Mouse (Mus musculus): Measurements from ENCODE around the gene Siah1b. TPM values are rescaled to one million over a fixed set of nuclear protein-coding genes. Genes with fewer than 3 reads are reported as not detected.

Siah1b gene
- polyA plus RNA-seq, 1 experiment, result 5.6 TPM

DNA sequence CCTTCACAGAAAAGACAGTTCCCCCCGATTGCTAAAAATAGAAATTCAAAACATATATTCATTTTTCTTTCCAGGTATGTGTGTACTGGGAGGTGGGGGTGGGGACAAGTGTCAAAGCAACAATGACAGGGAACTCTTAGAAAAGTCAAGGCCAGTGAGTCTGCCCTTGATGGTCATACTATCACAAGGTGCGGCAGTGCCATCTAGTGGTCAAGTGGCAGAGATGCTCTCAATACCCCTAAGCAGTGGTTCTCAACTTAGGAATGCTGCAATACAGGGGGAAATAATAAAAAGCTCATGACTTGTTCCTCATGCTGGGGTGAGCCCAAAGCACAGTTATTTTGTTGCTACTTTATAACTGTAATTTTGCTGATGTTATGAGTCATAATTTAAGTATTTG lies 10.1 kb downstream of the Siah1b start:
- H3K4me3 ChIP-seq (ENCODE audit: extremely low read depth, insufficient read depth, insufficient read length), result no peak overlapping the region
- no peaks in the 10 kb centered on the region for H3K27me3 ChIP-seq (ENCODE audit: control insufficient read depth, insufficient read depth, low read length)
- H3K36me3 ChIP-seq (ENCODE audit: control insufficient read depth, insufficient read depth, low read length), result no peaks in the 10 kb centered on the region; the same call in 1 of the 2 replicates
- TF ChIP-seq POLR2A (IDR thresholded peaks at IDR 0.05; ENCODE audit: low read depth, low read length) (no peak), CTCF (IDR thresholded peaks at IDR 0.05; ENCODE audit: extremely low read depth, insufficient read depth, insufficient read length, insufficient replicate concordance) (peak; percentile 57; the same call in 1 of the 2 replicates)
- WGBS, result 22% methylated on average over 2 of the region's 2 CpGs
- H3K4me1 ChIP-seq (ENCODE audit: control insufficient read depth, insufficient read depth, insufficient read length), result no peaks in the 10 kb centered on the region
- peak; percentile 27 to 49 for DNase-seq (ENCODE audit: low read depth in 1 of 2, low spot score in 2 of 2)
- H3K27ac ChIP-seq (ENCODE audit: insufficient read depth, low read length), result no peak overlapping the region

DNA sequence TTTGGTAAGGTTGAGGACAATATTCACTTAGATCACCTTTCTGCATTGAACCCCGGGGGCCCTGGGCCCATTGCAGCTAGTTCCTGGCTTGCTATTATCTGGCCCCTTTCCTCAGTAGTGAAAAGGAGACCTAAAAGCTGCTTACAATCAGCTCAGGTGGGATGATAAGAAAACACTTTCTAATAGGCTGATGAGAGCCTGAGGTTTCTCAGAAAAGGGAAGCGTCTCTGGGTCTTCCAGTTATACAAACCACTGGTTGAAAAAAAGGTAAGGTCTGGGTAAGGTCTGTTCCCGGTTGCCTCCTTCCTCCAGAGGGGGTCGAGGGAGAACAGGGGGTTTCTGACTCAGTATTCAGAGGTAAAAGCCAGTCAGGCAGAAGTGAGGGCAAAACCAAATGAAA lies 17.2 kb downstream of the Siah1b start:
- H3K36me3 ChIP-seq (ENCODE audit: control insufficient read depth, insufficient read depth, low read length), result no peaks in the 10 kb centered on the region
- H3K4me1 ChIP-seq (ENCODE audit: control insufficient read depth, insufficient read depth, insufficient read length), result no peaks in the 10 kb centered on the region
- H3K4me3 ChIP-seq (ENCODE audit: extremely low read depth, insufficient read depth, insufficient read length), result no peak overlapping the region
- TF ChIP-seq POLR2A (IDR thresholded peaks at IDR 0.05; ENCODE audit: low read depth, low read length) (no peak), CTCF (IDR thresholded peaks at IDR 0.05; ENCODE audit: extremely low read depth, insufficient read depth, insufficient read length, insufficient replicate concordance) (no peak)
- DNase-seq (ENCODE audit: low read depth in 1 of 2, low spot score in 2 of 2), result no peak
- no peaks in the 10 kb centered on the region for H3K27me3 ChIP-seq (ENCODE audit: control insufficient read depth, insufficient read depth, low read length)
- H3K27ac ChIP-seq (ENCODE audit: insufficient read depth, low read length), result no peak overlapping the region
- 42% methylated on average over 4 of the region's 4 CpGs for WGBS

GRCm38 (mm10) chrX:164058523-164058922 lies 17.8 kb downstream of the Siah1b start:
- Histone ChIP-seq H3K4me3 (ENCODE audit: extremely low read depth, insufficient read depth, insufficient read length) (no peak overlapping the region), H3K27ac (ENCODE audit: insufficient read depth, low read length) (no peak overlapping the region), H3K36me3 (ENCODE audit: control insufficient read depth, insufficient read depth, low read length) (no peaks in the 10 kb centered on the region), H3K27me3 (ENCODE audit: control insufficient read depth, insufficient read depth, low read length) (no peaks in the 10 kb centered on the region), H3K4me1 (ENCODE audit: control insufficient read depth, insufficient read depth, insufficient read length) (no peaks in the 10 kb centered on the region)
- TF ChIP-seq CTCF (IDR thresholded peaks at IDR 0.05; ENCODE audit: extremely low read depth, insufficient read depth, insufficient read length, insufficient replicate concordance) (no peak), POLR2A (IDR thresholded peaks at IDR 0.05; ENCODE audit: low read depth, low read length) (no peak)
- no peak for DNase-seq (ENCODE audit: low read depth in 1 of 2, low spot score in 2 of 2)
- WGBS, result 84% methylated on average over 3 of the region's 3 CpGs

GRCm38 (mm10) chrX:164055726-164056125 lies 20.6 kb downstream of the Siah1b start:
- no peak for TF ChIP-seq CTCF (IDR thresholded peaks at IDR 0.05; ENCODE audit: extremely low read depth, insufficient read depth, insufficient read length, insufficient replicate concordance)
- TF ChIP-seq POLR2A (IDR thresholded peaks at IDR 0.05; ENCODE audit: low read depth, low read length), result no peak
- Histone ChIP-seq H3K4me1 (ENCODE audit: control insufficient read depth, insufficient read depth, insufficient read length) (no peaks in the 10 kb centered on the region), H3K36me3 (ENCODE audit: control insufficient read depth, insufficient read depth, low read length) (no peaks in the 10 kb centered on the region), H3K27ac (ENCODE audit: insufficient read depth, low read length) (no peak overlapping the region), H3K27me3 (ENCODE audit: control insufficient read depth, insufficient read depth, low read length) (no peaks in the 10 kb centered on the region), H3K4me3 (ENCODE audit: extremely low read depth, insufficient read depth, insufficient read length) (no peak overlapping the region)
- 71% methylated on average over 4 of the region's 4 CpGs for WGBS
- DNase-seq (ENCODE audit: low read depth in 1 of 2, low spot score in 2 of 2), result no peak

DNA sequence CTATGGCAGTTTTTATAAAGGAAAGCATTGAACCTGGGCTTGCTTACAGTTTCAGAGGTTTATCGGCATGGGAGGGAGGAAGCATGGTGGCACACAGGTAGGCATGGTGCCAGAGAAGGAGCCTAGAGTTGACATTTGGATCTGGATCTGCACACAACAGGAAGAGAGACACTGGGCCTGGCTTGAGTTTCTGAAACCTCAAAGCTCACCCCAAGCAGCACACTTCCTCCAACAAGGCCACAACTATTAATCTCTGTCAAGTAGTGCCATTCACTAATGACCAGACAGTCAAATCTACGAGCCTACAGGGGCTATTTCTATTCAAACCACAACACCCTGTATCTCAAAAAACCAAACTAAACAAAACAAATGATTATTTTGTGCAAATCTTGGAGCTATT lies 29.6 kb downstream of the Siah1b start:
- no peak for TF ChIP-seq POLR2A (IDR thresholded peaks at IDR 0.05; ENCODE audit: low read depth, low read length)
- TF ChIP-seq CTCF (IDR thresholded peaks at IDR 0.05; ENCODE audit: extremely low read depth, insufficient read depth, insufficient read length, insufficient replicate concordance), result no peak
- no peaks in the 10 kb centered on the region for H3K36me3 ChIP-seq (ENCODE audit: control insufficient read depth, insufficient read depth, low read length)
- DNase-seq (ENCODE audit: low read depth in 1 of 2, low spot score in 2 of 2), result no peak

GRCm38 (mm10) chrX:164042069-164042468 lies 34.2 kb downstream of the Siah1b start:
- H3K27ac ChIP-seq (ENCODE audit: insufficient read depth, low read length), result no peak overlapping the region
- 86% methylated on average over 13 of the region's 13 CpGs for WGBS
- no peak for DNase-seq (ENCODE audit: low read depth in 1 of 2, low spot score in 2 of 2)
- no peaks in the 10 kb centered on the region for H3K27me3 ChIP-seq (ENCODE audit: control insufficient read depth, insufficient read depth, low read length)
- no peaks in the 10 kb centered on the region for H3K4me1 ChIP-seq (ENCODE audit: control insufficient read depth, insufficient read depth, insufficient read length)
- no peaks in the 10 kb centered on the region for H3K36me3 ChIP-seq (ENCODE audit: control insufficient read depth, insufficient read depth, low read length)
- H3K4me3 ChIP-seq (ENCODE audit: extremely low read depth, insufficient read depth, insufficient read length), result no peak overlapping the region
- TF ChIP-seq CTCF (IDR thresholded peaks at IDR 0.05; ENCODE audit: extremely low read depth, insufficient read depth, insufficient read length, insufficient replicate concordance) (no peak), POLR2A (IDR thresholded peaks at IDR 0.05; ENCODE audit: low read depth, low read length) (no peak)

More for the DNA sequence above, 29.6 kb downstream of the Siah1b start:
- Histone ChIP-seq H3K27ac (ENCODE audit: insufficient read depth, low read length) (no peak overlapping the region), H3K4me3 (ENCODE audit: extremely low read depth, insufficient read depth, insufficient read length) (no peak overlapping the region), H3K27me3 (ENCODE audit: control insufficient read depth, insufficient read depth, low read length) (no peaks in the 10 kb centered on the region), H3K4me1 (ENCODE audit: control insufficient read depth, insufficient read depth, insufficient read length) (no peaks in the 10 kb centered on the region)
- WGBS, result 35% methylated on average over 2 of the region's 2 CpGs

DNA sequence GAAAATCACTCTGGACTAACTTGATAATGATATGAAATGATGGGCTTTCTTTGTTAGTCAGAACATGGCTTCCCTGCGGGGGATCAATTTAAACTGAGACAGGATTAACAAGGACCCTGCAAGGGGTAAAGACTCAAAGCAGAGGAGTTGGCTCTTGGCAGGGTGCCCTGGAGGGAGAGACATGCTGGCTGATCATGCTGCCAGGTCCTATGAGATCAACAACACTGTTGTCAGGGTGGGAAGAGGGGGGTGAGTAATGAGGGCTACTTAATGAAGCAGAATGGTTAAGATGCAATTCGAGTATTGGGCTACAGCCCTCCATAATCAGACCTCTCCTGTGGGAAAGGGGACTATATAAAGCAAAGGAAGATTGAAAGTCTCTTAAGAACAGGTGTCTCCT lies 37.4 kb downstream of the Siah1b start:
- H3K27ac ChIP-seq (ENCODE audit: insufficient read depth, low read length), result no peak overlapping the region
- no peaks in the 10 kb centered on the region for H3K4me1 ChIP-seq (ENCODE audit: control insufficient read depth, insufficient read depth, insufficient read length)
- no peak for DNase-seq (ENCODE audit: low read depth in 1 of 2, low spot score in 2 of 2)
- H3K36me3 ChIP-seq (ENCODE audit: control insufficient read depth, insufficient read depth, low read length), result no peaks in the 10 kb centered on the region
- H3K27me3 ChIP-seq (ENCODE audit: control insufficient read depth, insufficient read depth, low read length), result no peaks in the 10 kb centered on the region
- H3K4me3 ChIP-seq (ENCODE audit: extremely low read depth, insufficient read depth, insufficient read length), result no peak overlapping the region
- WGBS, result 59% methylated on average over 2 of the region's 2 CpGs
- TF ChIP-seq POLR2A (IDR thresholded peaks at IDR 0.05; ENCODE audit: low read depth, low read length), result no peak
- no peak for TF ChIP-seq CTCF (IDR thresholded peaks at IDR 0.05; ENCODE audit: extremely low read depth, insufficient read depth, insufficient read length, insufficient replicate concordance)
